9 mouse cellular contexts compared by ENCODE assay signal in genomic region chr7:6781541-6781940, GRCm38 (mm10). TPM values are rescaled to one million over a fixed set of nuclear protein-coding genes. Genes with fewer than 3 reads are reported as not detected.
A peak's percentile ranks its signal among the peaks of the same experiment; 100 is the strongest.
DNase-seq lines count a peak whose midpoint lies in the region; ATAC-seq and TF ChIP-seq lines count a peak whose summit lies in the region.
"Had no signal": no experiment of that assay in that cellular context is flagged by ENCODE, and none has a peak within 500 bp of the region (broad histone marks: within the 10 kb centered on the region; RNA-seq: fewer than 3 reads in every experiment).

No protein-coding gene starts in this region.

- WGBS in hindbrain, embryonic 14.5 days, result 39% methylated on average over 11 of the region's 11 CpGs
- 40% methylated on average over 11 of the region's 11 CpGs for WGBS in neural tube, embryonic 14.5 days
- WGBS in thymus, adult 2 months, result 91% methylated on average over 11 of the region's 11 CpGs

- H3K27me3 ChIP-seq in hindbrain, embryonic 14.5 days (ENCODE audit: control insufficient read depth, insufficient read depth, low read length), result no peaks in the 10 kb centered on the region
- no peaks in the 10 kb centered on the region for H3K27me3 ChIP-seq in neural tube, embryonic 14.5 days (ENCODE audit: control insufficient read depth, insufficient read depth, low read length)
- H3K27me3 ChIP-seq in thymus, adult 2 months (ENCODE audit: control insufficient read depth, insufficient read depth, low read length), result no peaks in the 10 kb centered on the region

- H3K4me2 ChIP-seq in hindbrain, embryonic 14.5 days (replicated peaks), result no peak overlapping the region
- no peak overlapping the region for H3K4me2 ChIP-seq in neural tube, embryonic 14.5 days (ENCODE audit: low read depth, low read length)

- peak; percentile 39 for DNase-seq in embryo, embryonic 10 days (ENCODE audit: low spot score)
- no peak for DNase-seq in embryo, embryonic 9.5 days (ENCODE audit: extremely low spot score)
- peak; percentile 42 for DNase-seq in left cerebral cortex, postnatal 4 days
- DNase-seq in left cerebral cortex, adult 2 months (ENCODE audit: extremely low spot score in 1 of 2, low spot score in 2 of 2), result no peak
- peak; percentile 72 for DNase-seq in hindbrain, embryonic 14.5 days (ENCODE audit: low spot score)
- DNase-seq in adrenal gland, adult 2 months, result no peak
- no peak for DNase-seq in thymus, adult 2 months

- peaks cover 17% of the 10 kb centered on the region for H3K4me1 ChIP-seq in hindbrain, embryonic 14.5 days (replicated peaks; ENCODE audit: control insufficient read depth, insufficient read depth, low read length)
- peaks cover 7% of the 10 kb centered on the region; the same call in 1 of the 2 replicates for H3K4me1 ChIP-seq in neural tube, embryonic 14.5 days (ENCODE audit: control insufficient read depth, insufficient read depth, low read length)
- no peaks in the 10 kb centered on the region for H3K4me1 ChIP-seq in thymus, adult 2 months (replicated peaks; ENCODE audit: control insufficient read depth, insufficient read depth, low read length)

- H3K9me3 ChIP-seq in hindbrain, embryonic 14.5 days (ENCODE audit: control insufficient read depth, low read length), result no peaks in the 10 kb centered on the region
- H3K9me3 ChIP-seq in neural tube, embryonic 14.5 days (ENCODE audit: control insufficient read depth, low read length), result no peaks in the 10 kb centered on the region

- TF ChIP-seq POLR2A in thymus, adult 2 months (IDR thresholded peaks at IDR 0.05; ENCODE audit: control insufficient read depth, extremely low read depth, insufficient read depth, low read length, poor library complexity), result no peak

- ATAC-seq in hindbrain, embryonic 14.5 days (ENCODE audit: low FRiP score), result peak; percentile 22; the same call in 1 of the 2 replicates
- ATAC-seq in neural tube, embryonic 14.5 days (ENCODE audit: low read depth), result no peak

- intact Hi-C loops in left cerebral cortex, postnatal 4 days (cut with DNase I), result no loop called here
- intact Hi-C loops in left cerebral cortex, adult 2 months (cut with DNase I), result no loop called here

- H3K27ac ChIP-seq in left cerebral cortex, adult 2 months, result no peak overlapping the region
- peak overlapping the region; percentile 54 for H3K27ac ChIP-seq in hindbrain, embryonic 14.5 days
- H3K27ac ChIP-seq in neural tube, embryonic 14.5 days (ENCODE audit: low read depth, low read length), result peak overlapping the region; percentile 45
- no peak overlapping the region for H3K27ac ChIP-seq in thymus, adult 2 months (ENCODE audit: control insufficient read depth, insufficient read depth, low read length)
- H3K27ac ChIP-seq: macrophage had no signal

- H3K36me3 ChIP-seq in hindbrain, embryonic 14.5 days (replicated peaks; ENCODE audit: control insufficient read depth, insufficient read depth), result no peaks in the 10 kb centered on the region
- no peaks in the 10 kb centered on the region for H3K36me3 ChIP-seq in neural tube, embryonic 14.5 days (ENCODE audit: control insufficient read depth, insufficient read depth, low read length)
- H3K36me3 ChIP-seq in thymus, adult 2 months (ENCODE audit: control insufficient read depth, insufficient read depth, low read length), result no peaks in the 10 kb centered on the region

- no peak overlapping the region for H3K4me3 ChIP-seq in left cerebral cortex, adult 2 months
- no peak overlapping the region for H3K4me3 ChIP-seq in hindbrain, embryonic 14.5 days (replicated peaks; ENCODE audit: low read length)
- no peak overlapping the region for H3K4me3 ChIP-seq in neural tube, embryonic 14.5 days (ENCODE audit: low read depth, low read length)
- no peak overlapping the region for H3K4me3 ChIP-seq in thymus, adult 2 months (ENCODE audit: control insufficient read depth, insufficient read depth, low read length)

- no peak for TF ChIP-seq CTCF in left cerebral cortex, adult 2 months (IDR thresholded peaks at IDR 0.05)
- no peak for TF ChIP-seq CTCF in thymus, adult 2 months (IDR thresholded peaks at IDR 0.05; ENCODE audit: borderline replicate concordance, control insufficient read depth, extremely low read depth, insufficient read depth, low read length, poor library complexity)

- no peak overlapping the region for H3K9ac ChIP-seq in hindbrain, embryonic 14.5 days
- no peak overlapping the region for H3K9ac ChIP-seq in neural tube, embryonic 14.5 days (replicated peaks; ENCODE audit: low read depth, low read length)

RNA-seq across cellular contexts. Expression of gene Usp29, which starts 51.2 kb away (rescaled TPM):
- total RNA-seq in left cerebral cortex, postnatal 4 days (2021), result 10 to 100 TPM; 52.9 to 67.1 TPM
- 10 to 100 TPM; 38.7 to 47.2 TPM for total RNA-seq in left cerebral cortex, adult 2 months (2021)
- polyA plus RNA-seq in hindbrain, embryonic 14.5 days (2014; fragmentation: Nextera tagmentation; extraction: Ambion mirVana), result 29.0 and 29.4 TPM in 2 replicates
- 30.8 and 41.5 TPM in 2 replicates for polyA plus RNA-seq in neural tube, embryonic 14.5 days (2014; fragmentation: Nextera tagmentation; extraction: Ambion mirVana)
- 1 to 10 TPM; 1.2 to 1.4 TPM for total RNA-seq in adrenal gland, adult 2 months (2021)
- 0.08 and 0.31 TPM in 2 replicates for polyA plus RNA-seq in adrenal gland, adult 2 months (2012; rRNA removed)
- polyA plus RNA-seq in thymus, adult 2 months (2012; rRNA removed), result not detected in 2 replicates
- polyA plus RNA-seq: macrophage had no signal

RNA-seq across cellular contexts. Expression of gene Peg3, which starts 51.3 kb away (rescaled TPM):
- total RNA-seq in left cerebral cortex, postnatal 4 days (2021), result 100 to 1,000 TPM in 1 of 2 experiments, 10 to 100 TPM in 1; 94.3 to 117 TPM
- total RNA-seq in left cerebral cortex, adult 2 months (2021), result 100 to 1,000 TPM; 217 to 241 TPM
- 111 and 133 TPM in 2 replicates for polyA plus RNA-seq in hindbrain, embryonic 14.5 days (2014; fragmentation: Nextera tagmentation; extraction: Ambion mirVana)
- polyA plus RNA-seq in neural tube, embryonic 14.5 days (2014; fragmentation: Nextera tagmentation; extraction: Ambion mirVana), result 124 and 134 TPM in 2 replicates
- 10 to 100 TPM; 41.3 to 41.5 TPM for total RNA-seq in adrenal gland, adult 2 months (2021)
- polyA plus RNA-seq in adrenal gland, adult 2 months (2012; rRNA removed), result 2.7 and 3.0 TPM in 2 replicates
- 0.60 and 1.0 TPM in 2 replicates for polyA plus RNA-seq in thymus, adult 2 months (2012; rRNA removed)
- polyA plus RNA-seq: macrophage had no signal

Comparison
In these comparisons a context has a peak if more than half of its experiments do, and no peak if none do; other contexts are left out.
1. DNase-seq: peak in embryo, embryonic 10 days (single experiment), left cerebral cortex, postnatal 4 days (single experiment) and hindbrain, embryonic 14.5 days (single experiment); none in embryo, embryonic 9.5 days (single experiment), left cerebral cortex, adult 2 months (0 of 2), adrenal gland, adult 2 months (single experiment) and thymus, adult 2 months (single experiment).
2. H3K27ac ChIP-seq: peak in hindbrain, embryonic 14.5 days (single experiment) and neural tube, embryonic 14.5 days (single experiment); none in left cerebral cortex, adult 2 months (single experiment) and thymus, adult 2 months (single experiment).
3. RNA of gene Usp29, which starts 51.2 kb away (polyA plus RNA-seq): 30.8 to 41.5 TPM in neural tube, embryonic 14.5 days and 29.0 to 29.4 TPM in hindbrain, embryonic 14.5 days; 0.08 to 0.31 TPM in adrenal gland, adult 2 months and not detected in thymus, adult 2 months; every median in the first group is over 10 times any median in the second.
4. RNA of gene Peg3, which starts 51.3 kb away (polyA plus RNA-seq): 124 to 134 TPM in neural tube, embryonic 14.5 days and 111 to 133 TPM in hindbrain, embryonic 14.5 days; 2.7 to 3.0 TPM in adrenal gland, adult 2 months and 0.60 to 1.0 TPM in thymus, adult 2 months; every median in the first group is over 10 times any median in the second.